Mouse (Mus musculus) thymus, adult 2 months (tissue): ENCODE measurements around the gene Ogfod2. TPM values are rescaled to one million over a fixed set of nuclear protein-coding genes. Genes with fewer than 3 reads are reported as not detected.

ENCODE experiments used
- DNase-seq: peaks from one replicate; pipeline ENCODE4 v3.0.0; 2021
- H3K27ac ChIP-seq: fragments of 200-500 bp; 2 replicates; pipeline ENCODE4 v1.5.1; 2012; ENCODE audit warnings: low read length, control low read depth; ENCODE audit not compliant: control insufficient read depth, insufficient read depth
- H3K27me3 ChIP-seq: fragments of 200-500 bp; 2 replicates; pipeline ENCODE4 v1.6.1; 2012; ENCODE audit warnings: mild to moderate bottlenecking, low read length, moderate library complexity, mixed read lengths; ENCODE audit not compliant: control insufficient read depth, insufficient read depth
- H3K36me3 ChIP-seq: fragments of 200-500 bp; 2 replicates; pipeline ENCODE4 v1.6.1; 2012; ENCODE audit warnings: mild to moderate bottlenecking, low read length, moderate library complexity; ENCODE audit not compliant: control insufficient read depth, insufficient read depth
- H3K4me1 ChIP-seq: fragments of 200-500 bp; replicated peaks from 2 replicates; pipeline ENCODE4 v1.6.1; 2012; ENCODE audit warnings: low read length; ENCODE audit not compliant: control insufficient read depth, insufficient read depth
- H3K4me3 ChIP-seq: fragments of 200-500 bp; 2 replicates; pipeline ENCODE4 v1.5.1; 2012; ENCODE audit warnings: mild to moderate bottlenecking, low read length, control low read depth, moderate library complexity; ENCODE audit not compliant: control insufficient read depth, insufficient read depth
- CTCF ChIP-seq: fragments of 200-500 bp; IDR thresholded peaks from 2 replicates; pipeline ENCODE4 v1.5.1; 2012; ENCODE audit warnings: mild to moderate bottlenecking, control low read depth, low read length, moderate library complexity, borderline replicate concordance; ENCODE audit not compliant: control insufficient read depth, poor library complexity, insufficient read depth; ENCODE audit errors: extremely low read depth
- POLR2A ChIP-seq: fragments of 200-500 bp; IDR thresholded peaks from 2 replicates; pipeline ENCODE4 v1.6.1; 2012; ENCODE audit warnings: mild to moderate bottlenecking, low read length, control low read depth, moderate library complexity; ENCODE audit not compliant: control insufficient read depth, poor library complexity, insufficient read depth; ENCODE audit errors: extremely low read depth
- WGBS: fragments of 180-500 bp; shearing (Covaris S2); methylation state at CpG from one replicate; pipeline ENCODE4 v1.1.7; 2018; 5-methylcytosine and 5-hydroxymethylcytosine counted together
- polyA plus RNA-seq: library from polyadenylated mRNA; depleted of rRNA; stranded (reverse); fragments of >200 nt; gene quantifications from 2 replicates; pipeline ENCODE4 v1.2.3, GENCODE M21; 2012

Ogfod2 gene
- polyA plus RNA-seq, 1 experiment = 88.9 TPM

- Histone ChIP-seq H3K4me3 (peak overlapping the region; percentile 42), H3K27ac (peak overlapping the region; percentile 99), H3K36me3 (peaks cover 3% of the 10 kb centered on the region; the same call in 1 of the 2 replicates), H3K27me3 (no peaks in the 10 kb centered on the region), H3K4me1 (peaks cover 96% of the 10 kb centered on the region)
- peak; percentile 15; the same call in 1 of the 2 replicates for TF ChIP-seq POLR2A
- TF ChIP-seq CTCF = no peak
- DNase-seq = peak; percentile 45
- WGBS = 25% methylated on average over 6 of the region's 6 CpGs
Measured at GRCm38 (mm10) chr5:124077856-124078460, 34.1 kb upstream of the Ogfod2 start.

- H3K4me3 ChIP-seq = peak overlapping the region; percentile 42
- TF ChIP-seq CTCF (no peak), POLR2A (peak; percentile 60; the same call in 1 of the 2 replicates)
- peak; percentile 62 for DNase-seq
- peak overlapping the region; percentile 99 for H3K27ac ChIP-seq
- peaks cover 94% of the 10 kb centered on the region for H3K4me1 ChIP-seq
- H3K36me3 ChIP-seq = no peaks in the 10 kb centered on the region
- WGBS = 31% methylated on average over 9 of the region's 9 CpGs
- H3K27me3 ChIP-seq = no peaks in the 10 kb centered on the region
Measured at GRCm38 (mm10) chr5:124078794-124079416, 33.2 kb upstream of the Ogfod2 start.

GRCm38 (mm10) chr5:124079880-124080279 is 32.2 kb upstream of the Ogfod2 start:
- TF ChIP-seq POLR2A (peak; percentile 47; the same call in 1 of the 2 replicates), CTCF (no peak)
- Histone ChIP-seq H3K36me3 (no peaks in the 10 kb centered on the region), H3K4me1 (peaks cover 95% of the 10 kb centered on the region), H3K27me3 (no peaks in the 10 kb centered on the region), H3K4me3 (peak overlapping the region; percentile 42), H3K27ac (peak overlapping the region; percentile 99)
- WGBS = 9% methylated on average over 17 of the region's 17 CpGs
- peak; percentile 68 for DNase-seq

- Histone ChIP-seq H3K27ac (no peak overlapping the region), H3K27me3 (no peaks in the 10 kb centered on the region), H3K4me3 (no peak overlapping the region), H3K36me3 (no peaks in the 10 kb centered on the region), H3K4me1 (peaks cover 70% of the 10 kb centered on the region)
- peak; percentile 18; the same call in 1 of the 2 replicates for TF ChIP-seq CTCF
- TF ChIP-seq POLR2A = no peak
- WGBS = 94% methylated on average over 10 of the region's 10 CpGs
- no peak for DNase-seq
Measured at GRCm38 (mm10) chr5:124082447-124082846, 29.6 kb upstream of the Ogfod2 start.

- H3K27me3 ChIP-seq = no peaks in the 10 kb centered on the region
- peaks cover 63% of the 10 kb centered on the region for H3K4me1 ChIP-seq
- H3K4me3 ChIP-seq = no peak overlapping the region
- H3K36me3 ChIP-seq = no peaks in the 10 kb centered on the region
- TF ChIP-seq POLR2A = no peak
- no peak for TF ChIP-seq CTCF
- no peak overlapping the region for H3K27ac ChIP-seq
- DNase-seq = no peak
- 78% methylated on average over 17 of the region's 17 CpGs for WGBS
Measured at GRCm38 (mm10) chr5:124082941-124083688, 29.0 kb upstream of the Ogfod2 start.

- 60% methylated on average over 14 of the region's 14 CpGs for WGBS
- DNase-seq = peak; percentile 66
- peaks cover 54% of the 10 kb centered on the region for H3K4me1 ChIP-seq
- no peaks in the 10 kb centered on the region for H3K27me3 ChIP-seq
- H3K4me3 ChIP-seq = no peak overlapping the region
- H3K36me3 ChIP-seq = no peaks in the 10 kb centered on the region
- no peak for TF ChIP-seq POLR2A
- no peak for TF ChIP-seq CTCF
- no peak overlapping the region for H3K27ac ChIP-seq
Measured at GRCm38 (mm10) chr5:124083850-124084587, 28.1 kb upstream of the Ogfod2 start.
